Mouse (Mus musculus) cerebellum, adult 9-11 months (tissue): Measurements from ENCODE around the gene Col12a1.
"Not testable (repeated sequence)": the region's sequence is repeated elsewhere in the genome, so short reads cannot be mapped to it uniquely, and the experiment has no call there.

Experiments
- DNase-seq: peaks from one replicate; pipeline ENCODE4 v3.0.0; 2022

Col12a1 gene

DNA sequence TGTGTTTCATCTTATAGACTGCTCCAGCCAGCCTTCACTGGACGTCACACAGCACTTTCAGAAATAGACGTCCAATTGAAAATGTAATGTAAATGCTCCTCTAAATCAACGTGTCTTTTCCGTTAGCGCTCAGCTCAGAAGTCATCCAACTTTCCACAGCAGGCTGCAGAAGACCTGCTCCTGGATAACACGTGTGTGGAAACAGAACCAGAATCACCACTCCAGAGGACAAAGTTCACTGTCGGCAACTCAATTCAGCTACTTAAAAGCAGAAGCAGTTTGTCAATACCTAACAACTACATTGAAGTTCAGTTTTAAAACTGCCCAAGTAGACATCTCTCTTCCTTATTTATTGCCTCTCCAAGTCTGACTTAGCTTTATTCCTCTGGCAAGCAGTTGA is 29.3 kb downstream of the Col12a1 start:
- DNase-seq = no peak

DNA sequence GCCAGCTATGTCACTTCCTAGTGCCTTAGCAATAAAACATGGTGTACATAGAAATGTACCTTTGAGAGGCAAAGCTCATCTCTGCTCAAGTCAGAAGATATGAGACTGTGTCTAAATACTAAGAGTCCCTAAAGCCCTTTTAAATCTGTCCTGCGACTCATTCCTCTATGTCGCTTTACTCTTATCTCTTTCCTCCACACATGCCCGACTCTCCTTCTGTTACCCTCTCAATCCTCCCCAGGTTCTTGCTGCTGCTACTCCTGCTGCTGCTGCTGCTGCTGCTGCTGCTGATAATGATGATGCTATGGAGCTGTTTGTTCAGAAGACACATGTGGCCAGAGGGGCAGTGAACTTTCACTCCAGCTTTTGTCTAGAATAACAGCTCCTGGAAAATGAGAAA is 31.4 kb downstream of the Col12a1 start:
- no peak for DNase-seq

- DNase-seq = no peak
These were observed 32.6 kb downstream of the Col12a1 start for GRCm38 (mm10) chr9:79686049-79686448.

GRCm38 (mm10) chr9:79680453-79681240 is 38.0 kb downstream of the Col12a1 start:
- no peak for DNase-seq

DNA sequence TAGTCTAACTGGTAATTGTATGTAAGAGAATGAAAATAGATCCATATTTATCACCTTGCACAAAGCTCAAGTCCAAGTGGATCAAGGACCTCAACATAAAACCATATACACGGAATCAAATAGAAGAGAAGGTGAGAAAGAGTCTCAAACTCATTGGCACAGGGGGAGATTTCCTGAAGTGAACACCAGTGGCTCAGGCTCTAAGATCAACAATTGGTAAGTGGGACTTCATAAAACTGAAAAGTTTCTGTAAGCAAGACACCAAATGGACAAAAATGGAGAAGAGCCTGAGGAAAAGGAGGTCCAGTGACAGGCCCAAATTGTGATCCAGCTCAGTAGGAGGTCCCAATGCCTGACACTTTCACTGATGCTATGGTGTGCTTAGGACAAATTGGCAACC is 49.8 kb downstream of the Col12a1 start:
- not testable (repeated sequence) for DNase-seq

DNA sequence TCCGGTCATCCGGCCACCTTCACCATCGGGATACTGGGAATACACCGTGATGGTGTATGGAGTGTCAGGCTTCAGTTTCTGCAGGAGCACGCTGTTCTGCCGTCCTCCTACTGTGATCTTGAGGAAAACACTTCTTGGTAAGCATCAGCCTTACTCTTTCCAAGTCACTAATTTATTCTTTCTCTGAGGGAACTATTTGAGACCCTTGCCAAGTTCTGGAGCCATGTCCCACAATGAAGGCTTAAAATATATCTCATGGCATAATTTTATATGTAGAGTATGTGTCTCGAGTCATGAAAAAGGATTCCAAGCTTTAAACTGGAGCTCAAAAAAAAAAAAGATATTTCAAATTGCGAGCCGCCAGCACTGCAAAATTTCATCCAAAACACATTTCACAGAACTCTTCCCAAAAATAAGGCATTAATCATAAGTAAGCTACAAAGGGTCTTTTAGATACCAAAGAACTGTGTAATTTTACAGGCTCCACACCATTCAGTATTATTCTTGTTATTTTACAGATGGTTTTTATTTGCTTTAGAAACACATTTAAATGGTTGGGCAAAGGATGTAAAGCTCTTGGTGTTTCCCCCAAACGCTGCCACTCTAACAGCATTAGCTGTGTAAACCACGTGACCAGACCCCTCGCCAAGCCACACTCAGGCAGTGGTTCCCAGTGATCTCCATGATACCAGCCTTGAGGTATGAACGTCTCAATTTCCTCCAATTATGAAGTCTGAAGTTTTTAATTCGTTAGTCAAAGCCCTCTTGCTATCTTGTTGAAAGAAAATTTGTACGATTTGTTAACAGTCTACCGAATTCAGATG is 65.1 kb downstream of the Col12a1 start:
- no peak for DNase-seq

DNA sequence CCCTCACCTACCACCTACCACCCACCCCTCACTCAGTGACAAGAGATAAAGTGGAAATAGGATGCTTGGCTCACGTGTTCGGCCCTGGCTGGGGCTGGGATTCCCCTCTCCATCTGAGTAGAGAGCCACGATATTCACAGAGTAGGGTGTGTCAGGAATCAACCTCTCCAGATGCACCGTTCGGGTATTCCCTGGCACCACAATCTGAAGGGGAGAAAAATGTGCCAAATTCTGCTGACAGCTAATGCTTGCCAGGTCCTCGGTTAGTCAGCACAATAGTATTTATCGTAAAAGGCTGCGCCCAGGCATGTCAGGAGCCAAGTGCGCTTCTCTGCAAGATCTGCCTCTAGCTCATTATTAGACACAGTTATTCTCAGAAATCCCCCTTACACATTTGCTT is 70.0 kb downstream of the Col12a1 start:
- no peak for DNase-seq

DNA sequence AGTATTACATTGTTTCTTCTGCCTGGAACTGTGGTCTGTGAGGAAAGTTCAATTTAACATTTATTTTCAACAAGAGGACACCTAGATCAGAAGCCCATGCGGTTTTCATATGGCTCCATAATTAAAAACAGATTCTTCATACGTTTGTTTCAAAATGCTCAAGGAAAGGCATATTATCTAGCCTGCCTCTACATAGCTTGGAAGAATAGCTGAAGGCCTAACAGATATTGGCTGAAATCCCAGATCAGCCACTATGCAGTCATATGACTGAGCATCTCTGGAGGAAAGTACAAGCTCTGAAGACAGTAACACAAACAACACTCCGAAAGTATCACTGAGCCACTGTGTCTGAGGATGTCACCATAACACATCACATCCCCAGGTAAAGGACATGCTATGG is 72.9 kb downstream of the Col12a1 start:
- no peak for DNase-seq

DNA sequence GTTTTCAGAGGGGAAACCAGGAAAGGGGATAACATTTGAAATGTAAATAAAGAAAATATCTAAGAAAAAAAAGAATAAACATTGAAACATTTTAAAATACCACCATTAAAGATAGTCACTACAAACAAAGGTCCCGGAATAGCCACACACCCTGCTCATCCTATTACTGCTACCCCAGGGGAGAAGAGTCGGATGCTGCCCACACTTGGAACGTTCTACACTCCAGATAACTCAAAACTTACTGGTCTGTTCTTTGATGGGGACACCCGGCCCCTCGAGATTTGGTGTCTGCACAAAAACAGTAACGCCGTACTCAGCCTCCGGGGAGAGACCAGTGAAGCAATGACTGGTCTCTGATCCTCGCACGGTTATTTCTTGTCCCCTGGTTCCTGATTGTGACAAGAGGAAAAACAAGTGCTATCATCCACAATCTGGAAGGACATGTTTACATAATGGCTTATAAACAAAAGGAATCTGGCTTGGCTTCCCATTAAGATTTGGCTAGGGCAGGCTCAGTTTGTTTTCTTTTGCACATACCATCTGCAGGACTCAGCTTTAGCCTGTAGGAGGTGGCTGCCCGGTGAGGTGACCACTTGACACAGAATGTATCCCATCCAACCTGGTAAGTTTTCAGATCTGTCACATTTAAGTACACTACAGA is 79.1 kb downstream of the Col12a1 start:
- DNase-seq = no peak

- no peak for DNase-seq
These were observed 80.8 kb downstream of the Col12a1 start for GRCm38 (mm10) chr9:79637879-79638278.

GRCm38 (mm10) chr9:79634076-79634475 is 84.6 kb downstream of the Col12a1 start:
- no peak for DNase-seq

GRCm38 (mm10) chr9:79631186-79631585 is 87.4 kb downstream of the Col12a1 start:
- no peak for DNase-seq

DNA sequence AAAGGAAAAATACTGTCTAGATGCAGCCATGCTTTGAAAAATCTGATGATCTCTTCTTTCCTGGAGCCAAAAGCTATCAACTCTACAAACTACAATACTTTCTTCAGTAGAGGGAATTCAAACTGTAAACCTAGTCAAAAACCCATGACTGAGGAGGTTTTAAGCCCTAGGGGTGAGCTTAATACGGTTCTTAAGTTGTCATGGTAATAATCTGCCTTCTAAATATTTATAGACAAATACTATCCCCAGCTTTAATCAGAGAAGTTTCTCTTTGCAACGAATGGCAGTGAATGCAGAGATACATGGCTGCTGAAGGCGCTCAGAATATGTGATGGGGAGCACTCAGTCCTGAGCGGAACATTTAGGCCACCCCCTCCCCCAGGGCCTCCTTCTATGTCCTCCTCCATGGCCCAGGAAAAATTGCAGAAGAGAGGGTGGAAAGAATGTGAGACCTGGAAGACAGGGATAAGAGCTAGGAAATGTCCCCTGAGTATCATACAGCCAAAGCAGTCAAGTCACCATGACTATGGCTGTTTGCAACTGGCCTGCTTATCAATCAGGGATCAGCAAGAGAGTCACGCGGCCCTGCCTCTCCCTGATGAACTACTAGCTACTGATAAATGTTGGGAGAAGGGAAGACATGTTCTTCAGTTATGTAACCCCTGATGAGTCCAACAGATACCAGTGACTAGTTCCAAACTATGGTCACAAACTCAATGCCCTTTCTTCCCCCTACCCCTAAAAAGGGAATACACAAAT is 99.6 kb downstream of the Col12a1 start:
- DNase-seq = no peak

- DNase-seq = no peak
These were observed 101.3 kb downstream of the Col12a1 start for GRCm38 (mm10) chr9:79617336-79617735.

DNA sequence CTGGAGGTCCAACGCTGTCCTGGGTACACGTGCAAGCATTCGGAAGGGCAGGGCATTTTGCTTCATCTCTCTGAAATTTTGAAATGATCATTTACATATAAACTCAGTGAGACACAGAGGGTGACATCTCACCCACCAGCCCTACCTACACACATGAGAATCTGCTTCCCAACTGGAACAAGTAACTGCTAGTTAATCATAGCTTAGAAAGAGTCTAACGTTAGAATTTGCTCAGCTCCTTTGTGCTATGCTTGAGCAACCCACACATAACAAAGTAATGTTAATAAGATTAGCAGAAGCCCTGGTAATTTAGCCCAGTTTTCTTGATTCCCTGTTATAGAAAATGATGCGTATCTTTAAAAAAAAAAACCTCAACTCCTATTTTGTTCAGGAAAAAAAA is 102.6 kb downstream of the Col12a1 start:
- no peak for DNase-seq

- DNase-seq = no peak
These were observed 108.3 kb downstream of the Col12a1 start for GRCm38 (mm10) chr9:79610286-79610685.

DNA sequence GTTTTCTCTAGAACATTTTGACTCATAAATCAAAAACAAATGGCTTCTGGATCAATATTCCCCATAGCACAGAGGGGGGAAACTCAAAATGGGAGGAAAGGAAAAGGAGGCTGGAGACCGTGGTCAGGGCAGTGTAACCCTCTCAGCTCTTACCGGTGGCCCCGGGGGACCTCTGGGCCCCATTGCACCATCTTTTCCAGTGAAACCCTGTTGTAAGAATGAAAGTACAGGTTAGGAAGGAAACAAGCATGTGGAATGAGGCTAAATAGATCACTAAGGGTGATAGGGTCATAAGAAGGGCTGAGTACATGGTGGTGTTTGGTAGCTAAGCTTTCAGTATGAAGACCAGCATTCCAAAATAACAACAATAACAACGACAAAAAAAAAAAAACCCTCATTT is 109.0 kb downstream of the Col12a1 start:
- no peak for DNase-seq

DNA sequence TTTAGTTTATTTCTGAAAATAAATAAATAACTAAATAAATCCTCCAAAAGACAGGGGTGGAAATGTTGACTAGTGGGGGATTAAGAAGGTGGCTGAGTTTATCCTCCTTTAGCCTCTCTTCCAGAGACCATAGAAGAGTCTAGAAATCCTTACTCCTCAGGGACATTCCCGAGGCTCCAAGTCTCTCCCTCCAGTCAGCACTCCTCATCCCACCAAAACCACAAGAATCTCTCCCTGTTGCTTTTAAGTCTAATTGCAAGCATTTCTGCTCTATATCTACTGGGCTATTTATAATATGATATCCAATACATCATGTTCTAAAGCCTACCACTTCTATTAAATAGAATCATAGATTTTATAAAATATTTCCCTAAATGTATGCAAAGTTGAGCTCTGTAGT is 109.8 kb downstream of the Col12a1 start:
- no peak for DNase-seq

GRCm38 (mm10) chr9:79608062-79608531 is 110.5 kb downstream of the Col12a1 start:
- DNase-seq = no peak

DNA sequence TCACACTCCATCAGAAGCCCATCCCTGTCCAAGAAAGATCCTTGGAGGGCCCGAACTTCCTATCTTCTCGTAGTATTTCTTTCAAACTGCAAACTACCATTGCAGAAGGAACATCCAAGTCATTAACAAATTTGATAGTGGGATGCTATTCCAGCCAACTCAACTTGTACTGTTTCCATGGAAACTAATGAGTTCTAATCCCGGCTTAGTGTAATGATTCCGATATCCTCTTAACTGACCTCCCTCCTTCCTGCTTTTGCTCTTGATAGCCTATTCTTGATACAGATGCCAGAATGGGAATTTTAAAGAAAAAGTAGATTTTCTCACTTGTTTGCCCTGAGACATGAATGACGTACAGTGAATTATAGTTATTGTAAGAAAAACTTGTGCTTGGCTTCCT is 112.5 kb downstream of the Col12a1 start:
- no peak for DNase-seq

DNA sequence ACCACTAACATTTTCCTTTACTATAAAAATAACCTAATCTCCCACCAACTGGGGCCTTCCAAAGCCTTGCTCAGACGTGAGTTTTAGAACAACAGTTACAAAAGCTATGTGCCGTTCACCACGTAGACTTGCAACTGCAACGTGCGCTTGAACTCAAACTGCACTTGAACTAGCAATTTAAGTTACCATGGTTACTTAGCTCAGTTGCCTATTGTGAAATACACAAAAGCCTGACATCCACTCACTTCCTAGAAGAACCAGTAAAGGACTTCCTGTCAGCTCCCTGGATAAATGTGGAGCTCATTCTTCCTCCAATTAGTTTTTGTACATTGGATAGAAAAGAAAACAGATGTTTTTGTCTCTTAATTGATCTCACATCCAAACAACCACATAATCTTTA is 112.9 kb downstream of the Col12a1 start:
- DNase-seq = no peak

DNA sequence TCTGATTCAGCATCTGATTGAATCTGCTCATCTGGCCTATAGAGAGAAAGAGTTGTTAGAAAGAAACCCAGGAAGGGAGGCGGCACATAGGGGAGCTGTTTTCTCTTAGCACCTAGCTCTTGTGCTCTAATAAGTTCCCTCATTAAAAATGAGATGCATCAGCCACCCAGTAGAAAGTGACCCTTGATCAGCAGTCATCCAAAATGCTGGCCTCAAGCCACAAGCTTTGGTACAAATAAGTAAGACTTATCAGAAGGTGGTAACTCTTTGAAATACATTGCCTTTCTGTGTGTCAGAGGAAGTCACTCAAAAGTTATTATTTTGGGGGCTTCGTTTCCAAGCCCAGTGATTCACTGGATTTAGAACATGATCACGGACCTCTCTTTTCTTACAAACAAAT is 114.1 kb downstream of the Col12a1 start:
- no peak for DNase-seq

- DNase-seq = no peak
These were observed 115.2 kb downstream of the Col12a1 start for GRCm38 (mm10) chr9:79603448-79603847.
